Mouse (Mus musculus) mature B cell (primary cell): ENCODE results near the gene Hspg2.

ENCODE experiments used
- in situ Hi-C: fragments of 300-500 bp; cut with MboI; formaldehyde crosslinking; loops from 2 replicates; pipeline ENCODE4 v1.14.3; 2019

Hspg2 gene

GRCm38 (mm10) chr4:137480993-137481340, 12.4 kb downstream of the Hspg2 start:
- in situ Hi-C loops, result no loop called here

- in situ Hi-C loops, result no loop called here
Measured at GRCm38 (mm10) chr4:137481381-137482030, 12.9 kb downstream of the Hspg2 start.

- in situ Hi-C loops, result no loop called here
Measured at GRCm38 (mm10) chr4:137483871-137484270, 15.3 kb downstream of the Hspg2 start.

- in situ Hi-C loops, result no loop called here
Measured at GRCm38 (mm10) chr4:137484586-137484985, 16.0 kb downstream of the Hspg2 start.

- in situ Hi-C loops, result no loop called here
Measured at GRCm38 (mm10) chr4:137485258-137485960, 16.8 kb downstream of the Hspg2 start.

- in situ Hi-C loops, result no loop called here
Measured at GRCm38 (mm10) chr4:137486081-137487014, 17.8 kb downstream of the Hspg2 start.

GRCm38 (mm10) chr4:137487286-137488000, 18.9 kb downstream of the Hspg2 start:
- in situ Hi-C loops, result no loop called here

GRCm38 (mm10) chr4:137488038-137488437, 19.5 kb downstream of the Hspg2 start:
- in situ Hi-C loops, result no loop called here

GRCm38 (mm10) chr4:137488571-137489303, 20.2 kb downstream of the Hspg2 start:
- in situ Hi-C loops, result no loop called here

GRCm38 (mm10) chr4:137489996-137490395, 21.4 kb downstream of the Hspg2 start:
- in situ Hi-C loops, result no loop called here

- in situ Hi-C loops, result no loop called here
Measured at GRCm38 (mm10) chr4:137492563-137492962, 24.0 kb downstream of the Hspg2 start.

GRCm38 (mm10) chr4:137493187-137493586, 24.6 kb downstream of the Hspg2 start:
- in situ Hi-C loops, result no loop called here

GRCm38 (mm10) chr4:137494751-137495500, 26.4 kb downstream of the Hspg2 start:
- in situ Hi-C loops, result no loop called here

- in situ Hi-C loops, result no loop called here
Measured at GRCm38 (mm10) chr4:137495501-137496100, 27.0 kb downstream of the Hspg2 start.

- in situ Hi-C loops, result no loop called here
Measured at GRCm38 (mm10) chr4:137497367-137497766, 28.8 kb downstream of the Hspg2 start.

- in situ Hi-C loops, result no loop called here
Measured at GRCm38 (mm10) chr4:137497892-137498722, 29.5 kb downstream of the Hspg2 start.

- in situ Hi-C loops, result no loop called here
Measured at GRCm38 (mm10) chr4:137498882-137499583, 30.5 kb downstream of the Hspg2 start.

GRCm38 (mm10) chr4:137500149-137500548, 31.6 kb downstream of the Hspg2 start:
- in situ Hi-C loops, result no loop called here
